In genomic region chr1:90974906-90975649, GRCm38 (mm10) we compare ENCODE assay signal across 9 mouse cellular contexts. TPM values are rescaled to one million over a fixed set of nuclear protein-coding genes. Genes with fewer than 3 reads are reported as not detected.
DNase-seq lines count a peak whose midpoint lies in the region; ATAC-seq and TF ChIP-seq lines count a peak whose summit lies in the region.
"Had no signal": no experiment of that assay in that cellular context is flagged by ENCODE, and none has a peak within 500 bp of the region (broad histone marks: within the 10 kb centered on the region; RNA-seq: fewer than 3 reads in every experiment).

No protein-coding gene starts in this region.

- peak overlapping the region; percentile 23; the same call in 1 of the 2 replicates for H3K27ac ChIP-seq in hindbrain, embryonic 16.5 days (ENCODE audit: low read depth, low read length)

- no peak overlapping the region; the same call in 1 of the 2 replicates for H3K4me3 ChIP-seq in hindbrain, embryonic 16.5 days (ENCODE audit: low read length)
- no peak overlapping the region for H3K4me3 ChIP-seq in myocyte

- no peaks in the 10 kb centered on the region for H3K36me3 ChIP-seq in hindbrain, embryonic 16.5 days (ENCODE audit: control insufficient read depth, insufficient read depth, low read length)
- H3K36me3 ChIP-seq in myocyte (ENCODE audit: control insufficient read depth, insufficient read depth): no peaks in the 10 kb centered on the region

- no peaks in the 10 kb centered on the region for H3K27me3 ChIP-seq in hindbrain, embryonic 16.5 days (replicated peaks; ENCODE audit: control insufficient read depth, insufficient read depth, low read length)
- no peaks in the 10 kb centered on the region for H3K27me3 ChIP-seq in myocyte (ENCODE audit: control insufficient read depth, insufficient read depth, insufficient read length)

- H3K4me1 ChIP-seq in hindbrain, embryonic 16.5 days (ENCODE audit: control insufficient read depth, insufficient read depth, low read depth, low read length): peaks cover 30% of the 10 kb centered on the region

- TF ChIP-seq POLR2A in myocyte (IDR thresholded peaks at IDR 0.05; ENCODE audit: insufficient read length, low read depth): no peak

- no peak overlapping the region for H3ac ChIP-seq in myocyte (ENCODE audit: control insufficient read depth, insufficient read length)

- peak overlapping the region; percentile 49 for H3K4me2 ChIP-seq in hindbrain, embryonic 16.5 days (ENCODE audit: low read length)
- H3K4me2 ChIP-seq in myocyte (ENCODE audit: low read depth): peak overlapping the region; percentile 54

- peak; percentile 56 to 61 for DNase-seq in adrenal gland, adult 18-20 months (ENCODE audit: low spot score in 2 of 2)
- DNase-seq in gastrocnemius, postnatal 14 days: peak; percentile 44
- peak; percentile 41 for DNase-seq in liver
- DNase-seq in thymus, postnatal 36 days: no peak

- H3K79me2 ChIP-seq in myocyte (ENCODE audit: control insufficient read depth, insufficient read depth): no peaks in the 10 kb centered on the region

- 5% methylated on average over 12 of the region's 12 CpGs for WGBS in hindbrain, embryonic 16.5 days

- ATAC-seq in common myeloid progenitor, adult 5-6 weeks (replicated peaks; ENCODE audit: low read depth, poor library complexity, severe bottlenecking): peak; percentile 76
- ATAC-seq in hindbrain, embryonic 16.5 days: peak; percentile 82

- H3K9me3 ChIP-seq in hindbrain, embryonic 16.5 days (ENCODE audit: control insufficient read depth, low read length): no peaks in the 10 kb centered on the region

- intact Hi-C loops in gastrocnemius, postnatal 14 days (cut with DNase I; ENCODE audit: low total_unique reads): loop anchor here (5.0 kb wide), 1 partner anchor 122 kb away; no protein-coding TSS in a partner anchor

- H3K9ac ChIP-seq in hindbrain, embryonic 16.5 days (ENCODE audit: low read depth, low read length): peak overlapping the region; percentile 38

TF ChIP-seq in myocyte, 11 proteins besides CTCF, POLR2A, EP300 and RAD21:
- TF ChIP-seq TCF12 (IDR thresholded peaks at IDR 0.05; ENCODE audit: insufficient read depth, poor library complexity, severe bottlenecking): peak; percentile 76
- no peak for TF ChIP-seq MAX (IDR thresholded peaks at IDR 0.05; ENCODE audit: low read depth)
- no peak for TF ChIP-seq REST (IDR thresholded peaks at IDR 0.05; ENCODE audit: insufficient read depth, insufficient read length)
- TF ChIP-seq MYOG (IDR thresholded peaks at IDR 0.05; ENCODE audit: control insufficient read depth in 1 of 3, insufficient read depth in 1 of 3, insufficient read length in 2 of 3, low read depth in 2 of 3): peak; percentile 73 to 97 (median 95)
- TF ChIP-seq USF1 (IDR thresholded peaks at IDR 0.05; ENCODE audit: low read depth): peak; percentile 1
- TF ChIP-seq TCF3 (IDR thresholded peaks at IDR 0.05; ENCODE audit: insufficient read length, low read depth): peak; percentile 65
- TF ChIP-seq SRF (IDR thresholded peaks at IDR 0.05; ENCODE audit: control insufficient read depth, insufficient read length, low read depth): no peak
- TF ChIP-seq CEBPB (IDR thresholded peaks at IDR 0.05; ENCODE audit: insufficient read depth, poor library complexity, severe bottlenecking): no peak
- TF ChIP-seq E2F4 (IDR thresholded peaks at IDR 0.05; ENCODE audit: insufficient read depth): no peak
- no peak for TF ChIP-seq POLR2AphosphoS2 (IDR thresholded peaks at IDR 0.05; ENCODE audit: insufficient read length, low read depth)
- peak; percentile 68 to 97 (median 97) for TF ChIP-seq MYOD1 (IDR thresholded peaks at IDR 0.05; ENCODE audit: control insufficient read depth in 1 of 3, insufficient read length in 2 of 3, low read depth in 2 of 3)

RNA-seq across cellular contexts. Expression of gene Rab17, which starts 5.6 kb away (rescaled TPM):
- total RNA-seq in adrenal gland, adult 18-20 months (2021): not detected
- 3.2 and 5.1 TPM in 2 replicates for total RNA-seq in common myeloid progenitor, adult 5-6 weeks (2017)
- under 1 TPM in 1 of 2 experiments, not detected in 1; 0.31 TPM for total RNA-seq in gastrocnemius, postnatal 14 days (2021)
- polyA plus RNA-seq in hindbrain, embryonic 16.5 days (2015; fragmentation: Nextera tagmentation; extraction: Ambion mirVana): 0.36 TPM in 1 of 2 replicates, not detected in the other
- not detected for polyA plus RNA-seq in myocyte (2012; fragmentation: generic; extraction: Trizol)

RNA-seq across cellular contexts. Expression of gene Prlh, which starts 22.2 kb away (rescaled TPM):
- total RNA-seq in adrenal gland, adult 18-20 months (2021): not detected
- not detected in 2 replicates for total RNA-seq in common myeloid progenitor, adult 5-6 weeks (2017)
- total RNA-seq in gastrocnemius, postnatal 14 days (2021): not detected
- polyA plus RNA-seq in hindbrain, embryonic 16.5 days (2015; fragmentation: Nextera tagmentation; extraction: Ambion mirVana): not detected in 2 replicates
- polyA plus RNA-seq in myocyte (2012; fragmentation: generic; extraction: Trizol): not detected
- polyA plus RNA-seq: cortical plate, adult 2 months; stomach, embryonic 14.5 days had no signal

RNA-seq across cellular contexts. Expression of gene Lrrfip1, which starts 23.5 kb away (rescaled TPM):
- total RNA-seq in adrenal gland, adult 18-20 months (2021): 10 to 100 TPM; 48.2 to 53.4 TPM
- total RNA-seq in common myeloid progenitor, adult 5-6 weeks (2017): 117 and 166 TPM in 2 replicates
- 100 to 1,000 TPM; 202 to 236 TPM for total RNA-seq in gastrocnemius, postnatal 14 days (2021)
- 40.9 and 43.3 TPM in 2 replicates for polyA plus RNA-seq in hindbrain, embryonic 16.5 days (2015; fragmentation: Nextera tagmentation; extraction: Ambion mirVana)
- 83.3 TPM for polyA plus RNA-seq in myocyte (2012; fragmentation: generic; extraction: Trizol)

Comparison
In these comparisons a context has a peak if more than half of its experiments do, and no peak if none do; other contexts are left out.
1. DNase-seq: peak in adrenal gland, adult 18-20 months (2 of 2), gastrocnemius, postnatal 14 days (single experiment) and liver (single experiment); none in thymus, postnatal 36 days (0 of 2).